In genomic region chr7:135479322-135479880, GRCm38 (mm10) we compare ENCODE assay signal across 9 mouse cellular contexts. TPM values are rescaled to one million over a fixed set of nuclear protein-coding genes. Genes with fewer than 3 reads are reported as not detected.
A peak's percentile ranks its signal among the peaks of the same experiment; 100 is the strongest.
DNase-seq lines count a peak whose midpoint lies in the region; ATAC-seq and TF ChIP-seq lines count a peak whose summit lies in the region.
"Had no signal": no experiment of that assay in that cellular context is flagged by ENCODE, and none has a peak within 500 bp of the region (broad histone marks: within the 10 kb centered on the region; RNA-seq: fewer than 3 reads in every experiment).

No protein-coding gene starts in this region.

- peak; percentile 38 for DNase-seq in limb, embryonic 14.5 days (ENCODE audit: low spot score)
- no peak for DNase-seq in limb, embryonic 10.5 days (ENCODE audit: low spot score)
- DNase-seq in Muller cell, postnatal 12 days (ENCODE audit: inconsistent ontology term), result peak; percentile 90
- peak; percentile 71 for DNase-seq in adrenal gland, postnatal 14 days
- DNase-seq in testis, postnatal 10 days (ENCODE audit: low spot score), result no peak
- DNase-seq in left cerebral cortex, adult 18-20 months (ENCODE audit: low spot score in 2 of 2), result no peak
- DNase-seq in left cerebral cortex, adult 8-10 months (ENCODE audit: low spot score in 2 of 2), result no peak

- H3K4me3 ChIP-seq in limb, embryonic 14.5 days (replicated peaks; ENCODE audit: low read length), result no peak overlapping the region
- no peak overlapping the region for H3K4me3 ChIP-seq in limb, embryonic 10.5 days
- no peak overlapping the region for H3K4me3 ChIP-seq in hindbrain, embryonic 16.5 days (ENCODE audit: low read length)
- H3K4me3 ChIP-seq: megakaryocyte, embryonic 14.5 days had no signal

- no peak overlapping the region for H3K27ac ChIP-seq in limb, embryonic 14.5 days (replicated peaks; ENCODE audit: low read depth, low read length)
- no peak overlapping the region for H3K27ac ChIP-seq in limb, embryonic 10.5 days
- H3K27ac ChIP-seq in hindbrain, embryonic 16.5 days (ENCODE audit: low read depth, low read length), result no peak overlapping the region

- no peaks in the 10 kb centered on the region for H3K4me1 ChIP-seq in limb, embryonic 14.5 days (ENCODE audit: control insufficient read depth, insufficient read depth, low read length)
- peaks cover 14% of the 10 kb centered on the region for H3K4me1 ChIP-seq in limb, embryonic 10.5 days
- peaks cover 2% of the 10 kb centered on the region; the same call in 1 of the 2 replicates for H3K4me1 ChIP-seq in hindbrain, embryonic 16.5 days (ENCODE audit: control insufficient read depth, insufficient read depth, low read depth, low read length)

- H3K36me3 ChIP-seq in limb, embryonic 14.5 days (ENCODE audit: control insufficient read depth, insufficient read depth, low read length), result no peaks in the 10 kb centered on the region
- H3K36me3 ChIP-seq in limb, embryonic 10.5 days, result no peaks in the 10 kb centered on the region
- H3K36me3 ChIP-seq in hindbrain, embryonic 16.5 days (ENCODE audit: control insufficient read depth, insufficient read depth, low read length), result no peaks in the 10 kb centered on the region

- no peak for TF ChIP-seq POLR2A in limb, embryonic 14.5 days (IDR thresholded peaks at IDR 0.05; ENCODE audit: borderline replicate concordance, extremely low read depth, insufficient read depth, insufficient read length)

- no peaks in the 10 kb centered on the region for H3K27me3 ChIP-seq in limb, embryonic 14.5 days (ENCODE audit: control insufficient read depth, insufficient read depth, low read length)
- peaks cover 39% of the 10 kb centered on the region for H3K27me3 ChIP-seq in limb, embryonic 10.5 days (ENCODE audit: low read depth, poor library complexity, severe bottlenecking)
- peaks cover 5% of the 10 kb centered on the region for H3K27me3 ChIP-seq in hindbrain, embryonic 16.5 days (replicated peaks; ENCODE audit: control insufficient read depth, insufficient read depth, low read length)

- WGBS in limb, embryonic 14.5 days, result 69% methylated on average over 10 of the region's 10 CpGs
- WGBS in limb, embryonic 10.5 days, result 78% methylated on average over 10 of the region's 10 CpGs
- WGBS in hindbrain, embryonic 16.5 days, result 30% methylated on average over 10 of the region's 10 CpGs

- no peak overlapping the region for H3K9ac ChIP-seq in limb, embryonic 14.5 days (ENCODE audit: low read depth, low read length, severe bottlenecking)
- no peak overlapping the region for H3K9ac ChIP-seq in hindbrain, embryonic 16.5 days (ENCODE audit: low read depth, low read length)

- no peak overlapping the region for H3K4me2 ChIP-seq in limb, embryonic 14.5 days (replicated peaks; ENCODE audit: low read depth, low read length, severe bottlenecking)
- H3K4me2 ChIP-seq in hindbrain, embryonic 16.5 days (ENCODE audit: low read length), result no peak overlapping the region

- H3K9me3 ChIP-seq in limb, embryonic 14.5 days (ENCODE audit: control insufficient read depth, low read length), result no peaks in the 10 kb centered on the region
- H3K9me3 ChIP-seq in limb, embryonic 10.5 days (replicated peaks), result no peaks in the 10 kb centered on the region
- no peaks in the 10 kb centered on the region for H3K9me3 ChIP-seq in hindbrain, embryonic 16.5 days (ENCODE audit: control insufficient read depth, low read length)

- ATAC-seq in limb, embryonic 14.5 days (ENCODE audit: low FRiP score, low read depth), result no peak
- peak; percentile 63 for ATAC-seq in hindbrain, embryonic 16.5 days

RNA-seq across cellular contexts. Expression of gene Clrn3, which starts 49.1 kb away (rescaled TPM):
- 0.03 TPM in 1 of 2 replicates, not detected in the other for polyA plus RNA-seq in limb, embryonic 14.5 days (2012; rRNA removed)
- polyA plus RNA-seq in limb, embryonic 14.5 days (2014; fragmentation: Nextera tagmentation; extraction: Ambion mirVana), result not detected in 2 replicates
- not detected in 2 replicates for polyA plus RNA-seq in limb, embryonic 10.5 days (2016; fragmentation: Nextera tagmentation; extraction: Ambion mirVana)
- total RNA-seq in adrenal gland, postnatal 14 days (2021), result not detected in 2 replicates
- polyA plus RNA-seq in hindbrain, embryonic 16.5 days (2015; fragmentation: Nextera tagmentation; extraction: Ambion mirVana), result not detected in 2 replicates
- not detected for total RNA-seq in left cerebral cortex, adult 18-20 months (2021)
- total RNA-seq in left cerebral cortex, adult 8-10 months (2022), result not detected

RNA-seq across cellular contexts. Expression of gene Ptpre, which starts 57.9 kb away (rescaled TPM):
- 3.0 and 3.2 TPM in 2 replicates for polyA plus RNA-seq in limb, embryonic 14.5 days (2012; rRNA removed)
- 3.6 and 4.1 TPM in 2 replicates for polyA plus RNA-seq in limb, embryonic 14.5 days (2014; fragmentation: Nextera tagmentation; extraction: Ambion mirVana)
- 0.58 and 0.64 TPM in 2 replicates for polyA plus RNA-seq in limb, embryonic 10.5 days (2016; fragmentation: Nextera tagmentation; extraction: Ambion mirVana)
- 4.4 and 8.0 TPM in 2 replicates for total RNA-seq in adrenal gland, postnatal 14 days (2021)
- polyA plus RNA-seq in hindbrain, embryonic 16.5 days (2015; fragmentation: Nextera tagmentation; extraction: Ambion mirVana), result 6.9 and 8.1 TPM in 2 replicates
- total RNA-seq in left cerebral cortex, adult 18-20 months (2021), result 10 to 100 TPM; 23.7 to 25.4 TPM
- 10 to 100 TPM; 26.4 to 28.1 (median 27.5) TPM for total RNA-seq in left cerebral cortex, adult 8-10 months (2022)

Comparison
In these comparisons a context has a peak if more than half of its experiments do, and no peak if none do; other contexts are left out.
1. DNase-seq: peak in limb, embryonic 14.5 days (single experiment), Muller cell, postnatal 12 days (single experiment) and adrenal gland, postnatal 14 days (single experiment); none in limb, embryonic 10.5 days (single experiment), testis, postnatal 10 days (single experiment), left cerebral cortex, adult 18-20 months (0 of 2) and left cerebral cortex, adult 8-10 months (0 of 2).